Mouse (Mus musculus) hindbrain, postnatal 0 days (tissue): ENCODE data around the gene Cage1. TPM values are rescaled to one million over a fixed set of nuclear protein-coding genes. Genes with fewer than 3 reads are reported as not detected.

Experiments used
- ATAC-seq: fragments of 200-750 bp; cut with Nextera tagmentation; 2 replicates; pipeline ENCODE4 v1.8.0; 2017; ENCODE audit warnings: mild to moderate bottlenecking, moderate TSS enrichment, moderate library complexity
- DNase-seq: peaks from one replicate; pipeline ENCODE4 v3.0.0-alpha.2; 2015; ENCODE audit warnings: low spot score
- H3K27ac ChIP-seq: fragments of 300-500 bp; sonication (generic); 2 replicates; pipeline ENCODE4 v1.5.1; 2014; ENCODE audit warnings: mild to moderate bottlenecking
- H3K27me3 ChIP-seq: fragments of 300-500 bp; sonication (generic); 2 replicates; pipeline ENCODE4 v1.6.1; 2014; ENCODE audit warnings: low read length, mixed read lengths; ENCODE audit not compliant: insufficient read depth
- H3K36me3 ChIP-seq: fragments of 300-500 bp; sonication (generic); 2 replicates; pipeline ENCODE4 v1.6.1; 2014; ENCODE audit warnings: low read length, mixed read lengths; ENCODE audit not compliant: insufficient read depth
- H3K4me1 ChIP-seq: fragments of 300-500 bp; sonication (generic); 2 replicates; pipeline ENCODE4 v1.6.1; 2014; ENCODE audit warnings: antibody characterized with exemption, low read length, mixed read lengths; ENCODE audit not compliant: insufficient read depth
- H3K4me2 ChIP-seq: fragments of 300-500 bp; sonication (generic); 2 replicates; pipeline ENCODE4 v1.6.1; 2014; ENCODE audit warnings: low read depth, mild to moderate bottlenecking, low read length, moderate library complexity, mixed read lengths
- H3K4me3 ChIP-seq: fragments of 300-500 bp; sonication (generic); 2 replicates; pipeline ENCODE4 v1.5.1; 2014; ENCODE audit warnings: low read length
- H3K9ac ChIP-seq: fragments of 300-500 bp; sonication (generic); replicated peaks from 2 replicates; pipeline ENCODE4 v1.6.1; 2014; ENCODE audit warnings: mild to moderate bottlenecking, low read length, moderate library complexity, mixed read lengths
- H3K9me3 ChIP-seq: fragments of 300-500 bp; sonication (generic); 2 replicates; pipeline ENCODE4 v1.6.1; 2016; ENCODE audit warnings: low read length, mixed read lengths
- CTCF ChIP-seq: IDR thresholded peaks from 2 replicates; pipeline ENCODE4 v1.5.1; 2016; ENCODE audit warnings: antibody characterized with exemption, control low read depth, low read depth
- WGBS: fragments of 180-500 bp; shearing (Covaris S2); extraction: QIAGEN DNeasy Blood & Tissue Kit; methylation state at CpG from one replicate; pipeline ENCODE4 v1.1.7; 2014; 5-methylcytosine and 5-hydroxymethylcytosine counted together
- polyA plus RNA-seq: library from polyadenylated mRNA; unstranded; fragments of >200 nt; fragmentation: Nextera tagmentation; extraction: Ambion mirVana; gene quantifications from 2 replicates; pipeline ENCODE4 v1.2.1, GENCODE M21; 2015
- total RNA-seq: library from RNA; depleted of rRNA; stranded (reverse); fragments of >200 nt; gene quantifications from 2 replicates; pipeline ENCODE4 v1.2.3, GENCODE M21; 2014; rRNA removed

The Cage1 gene
- total RNA-seq (2.0 and 3.5 TPM in 2 replicates), polyA plus RNA-seq (3.3 and 3.4 TPM in 2 replicates)

DNA sequence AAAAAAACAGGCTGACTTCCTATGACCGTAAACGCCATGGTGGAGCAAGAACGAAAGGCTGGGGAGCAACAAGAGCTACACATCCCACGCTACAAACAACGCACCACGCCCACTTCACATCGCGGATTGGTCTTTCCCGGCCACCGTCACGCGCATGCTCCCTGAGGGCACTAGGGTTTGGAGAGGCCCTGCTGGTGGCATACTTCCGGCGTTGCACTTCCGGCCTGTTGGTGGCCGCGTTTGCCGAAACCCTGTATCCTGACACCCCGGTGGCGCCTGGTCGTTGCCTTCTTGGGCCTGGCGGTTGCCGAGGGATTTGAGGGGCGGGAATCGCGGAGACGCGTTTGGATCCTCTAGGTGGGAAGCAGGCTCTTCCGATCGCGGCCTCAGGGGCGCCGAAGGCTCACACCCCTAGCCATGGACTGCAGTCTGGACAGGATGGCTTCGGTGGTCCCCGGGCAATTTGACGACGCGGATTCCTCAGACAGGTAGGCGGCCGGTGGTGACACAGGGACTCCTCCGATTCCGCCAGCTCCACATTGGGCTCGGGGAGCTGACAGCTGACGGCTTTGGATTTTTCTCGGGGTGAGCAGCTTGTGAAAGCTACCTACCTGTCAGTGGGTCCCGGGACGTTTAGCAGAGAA lies at the start of gene Cage1:
TSS of gene Cage1 (minus strand) at position 26 of the 644 bp plus-strand sequence.
- WGBS: under 1% methylated on average over 47 of the region's 47 CpGs
- DNase-seq (peak; percentile 98), ATAC-seq (peak; percentile 98)
- Histone ChIP-seq H3K4me3 (peak within 1 kb of the TSS; percentile 61), H3K36me3 (peaks cover 17% of the 10 kb centered on the region), H3K4me2 (peak within 1 kb of the TSS; percentile 71), H3K4me1 (peaks cover 13% of the 10 kb centered on the region; the same call in 1 of the 2 replicates), H3K27me3 (no peaks in the 10 kb centered on the region), H3K9me3 (no peaks in the 10 kb centered on the region), H3K27ac (peak within 1 kb of the TSS; percentile 83), H3K9ac (peak within 1 kb of the TSS; percentile 74)
- TF ChIP-seq CTCF: peak; percentile 67

DNA sequence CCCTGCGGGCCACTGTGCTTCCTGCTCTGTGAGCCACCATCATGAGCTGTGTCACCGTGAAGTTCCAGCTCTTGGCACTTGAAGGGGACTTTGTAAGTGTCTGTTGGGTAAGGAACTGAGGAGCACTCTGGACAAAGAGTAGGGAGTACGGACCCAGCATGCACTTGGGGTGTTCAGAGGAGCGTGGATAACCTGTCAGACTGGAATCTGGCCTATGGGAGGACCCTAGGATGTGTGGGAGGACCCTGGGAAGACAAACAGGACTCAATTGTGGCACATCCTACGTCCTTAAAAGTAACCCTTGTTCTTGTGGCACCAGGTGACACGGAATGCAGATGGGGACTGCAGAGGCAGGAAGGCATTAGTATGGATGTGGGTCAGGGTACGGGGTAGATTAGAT lies 44.3 kb upstream of the Cage1 start:
- no peaks in the 10 kb centered on the region for H3K27me3 ChIP-seq
- no peak overlapping the region for H3K27ac ChIP-seq
- no peak overlapping the region for H3K9ac ChIP-seq
- no peak for TF ChIP-seq CTCF
- H3K4me3 ChIP-seq: no peak overlapping the region
- no peaks in the 10 kb centered on the region for H3K9me3 ChIP-seq
- WGBS: 77% methylated on average over 7 of the region's 7 CpGs
- DNase-seq: no peak
- no peaks in the 10 kb centered on the region for H3K36me3 ChIP-seq
- no peak for ATAC-seq
- H3K4me1 ChIP-seq: no peaks in the 10 kb centered on the region
- no peak overlapping the region for H3K4me2 ChIP-seq

DNA sequence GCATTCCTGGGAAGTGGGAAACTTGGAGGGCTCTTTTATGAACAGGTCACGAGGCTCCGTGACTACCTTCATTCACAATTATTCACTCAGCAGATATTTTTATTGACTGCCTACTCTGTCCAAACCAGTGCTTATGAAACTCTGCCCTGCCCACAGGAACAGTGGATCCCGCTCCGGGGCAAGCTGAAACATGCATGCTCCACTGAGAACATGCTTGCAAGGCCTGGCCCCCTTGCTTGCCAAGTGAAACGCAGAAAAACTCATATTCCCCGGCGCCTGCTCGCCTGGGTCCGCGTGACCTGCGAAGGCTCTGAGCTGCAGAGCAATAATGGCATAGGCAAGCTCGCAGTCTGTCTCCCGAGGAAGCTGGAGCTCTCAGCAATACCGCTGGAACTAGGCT lies 43.9 kb upstream of the Cage1 start:
- DNase-seq: no peak
- no peak overlapping the region for H3K4me2 ChIP-seq
- H3K9me3 ChIP-seq: no peaks in the 10 kb centered on the region
- 84% methylated on average over 14 of the region's 14 CpGs for WGBS
- no peak overlapping the region for H3K9ac ChIP-seq
- no peaks in the 10 kb centered on the region for H3K4me1 ChIP-seq
- no peak for TF ChIP-seq CTCF
- no peak overlapping the region for H3K4me3 ChIP-seq
- H3K27me3 ChIP-seq: no peaks in the 10 kb centered on the region
- H3K27ac ChIP-seq: no peak overlapping the region
- no peaks in the 10 kb centered on the region for H3K36me3 ChIP-seq
- no peak for ATAC-seq

DNA sequence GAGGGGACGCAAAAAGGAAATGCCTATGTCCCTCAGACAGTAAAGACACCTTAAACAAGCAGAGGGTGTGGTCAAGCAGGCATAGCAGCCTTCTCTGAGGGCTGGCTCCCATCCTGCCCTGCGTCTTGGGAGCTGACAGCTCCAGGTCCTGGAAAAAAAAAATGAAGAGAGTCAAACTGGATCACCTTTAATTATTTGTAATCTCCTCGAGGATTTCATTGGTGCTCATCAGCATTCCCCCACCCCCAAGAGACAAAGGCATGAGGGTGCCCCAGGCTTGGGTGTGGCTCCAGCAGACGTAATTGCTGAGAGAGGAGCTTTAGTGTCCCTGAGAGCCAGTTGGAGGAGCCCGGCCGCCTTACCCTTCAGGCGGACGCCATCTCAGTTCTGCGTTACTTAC lies 43.1 kb upstream of the Cage1 start:
- Histone ChIP-seq H3K9ac (no peak overlapping the region), H3K27ac (no peak overlapping the region), H3K4me3 (no peak overlapping the region), H3K4me2 (no peak overlapping the region), H3K27me3 (no peaks in the 10 kb centered on the region), H3K9me3 (no peaks in the 10 kb centered on the region), H3K36me3 (no peaks in the 10 kb centered on the region), H3K4me1 (no peaks in the 10 kb centered on the region)
- no peak for TF ChIP-seq CTCF
- ATAC-seq (no peak), DNase-seq (no peak)
- 58% methylated on average over 9 of the region's 9 CpGs for WGBS

DNA sequence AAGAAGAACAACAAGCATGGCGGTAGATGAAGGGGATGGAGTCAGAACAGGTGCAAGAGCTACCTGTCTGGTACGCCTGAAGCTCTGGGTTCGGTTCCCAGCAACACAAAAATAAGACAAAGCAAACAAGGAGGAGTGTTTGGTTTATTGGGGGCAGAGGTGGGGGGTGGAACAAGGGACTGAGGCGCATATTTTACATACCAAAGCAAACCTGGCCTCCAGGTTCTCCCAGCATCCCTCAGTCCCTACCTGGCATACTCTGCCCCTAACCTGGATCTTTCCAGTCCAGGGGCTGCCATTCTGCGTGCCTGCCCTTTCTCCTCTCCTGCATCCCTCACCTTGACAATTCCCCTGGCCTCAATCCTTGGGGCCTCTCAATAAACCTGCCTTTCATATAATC lies 42.5 kb upstream of the Cage1 start:
- 72% methylated on average over 5 of the region's 5 CpGs for WGBS
- Histone ChIP-seq H3K4me1 (no peaks in the 10 kb centered on the region), H3K9ac (no peak overlapping the region), H3K27me3 (no peaks in the 10 kb centered on the region), H3K4me3 (no peak overlapping the region), H3K9me3 (no peaks in the 10 kb centered on the region), H3K4me2 (no peak overlapping the region), H3K27ac (no peak overlapping the region), H3K36me3 (no peaks in the 10 kb centered on the region)
- ATAC-seq (no peak), DNase-seq (no peak)
- TF ChIP-seq CTCF: no peak

DNA sequence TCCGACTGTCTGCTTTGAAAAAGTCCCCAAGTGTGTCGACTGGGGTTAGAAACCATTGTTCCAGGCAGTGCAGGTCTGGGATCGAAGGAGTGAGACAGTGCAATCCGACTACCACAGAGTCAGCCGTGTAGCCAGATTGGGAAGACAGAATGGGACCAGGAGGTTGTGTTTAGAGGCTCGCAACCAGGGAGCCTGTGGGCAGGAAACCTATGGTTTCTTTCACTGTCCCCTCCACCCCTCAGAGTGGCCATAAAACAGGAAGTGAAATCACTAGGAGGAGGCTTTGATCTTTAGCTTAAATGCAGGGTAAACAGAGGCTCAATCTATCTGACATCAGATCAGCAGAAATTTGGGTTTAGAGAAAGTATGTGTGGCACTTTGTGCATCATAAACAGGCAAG lies 42.0 kb upstream of the Cage1 start:
- whole genome bisulfite sequencing: 52% methylated on average over 6 of the region's 6 CpGs
- ATAC-seq (no peak), DNase-seq (no peak)
- Histone ChIP-seq H3K9ac (no peak overlapping the region), H3K4me3 (no peak overlapping the region), H3K9me3 (no peaks in the 10 kb centered on the region), H3K27ac (no peak overlapping the region), H3K4me2 (no peak overlapping the region), H3K4me1 (no peaks in the 10 kb centered on the region), H3K36me3 (no peaks in the 10 kb centered on the region), H3K27me3 (no peaks in the 10 kb centered on the region)
- no peak for TF ChIP-seq CTCF

DNA sequence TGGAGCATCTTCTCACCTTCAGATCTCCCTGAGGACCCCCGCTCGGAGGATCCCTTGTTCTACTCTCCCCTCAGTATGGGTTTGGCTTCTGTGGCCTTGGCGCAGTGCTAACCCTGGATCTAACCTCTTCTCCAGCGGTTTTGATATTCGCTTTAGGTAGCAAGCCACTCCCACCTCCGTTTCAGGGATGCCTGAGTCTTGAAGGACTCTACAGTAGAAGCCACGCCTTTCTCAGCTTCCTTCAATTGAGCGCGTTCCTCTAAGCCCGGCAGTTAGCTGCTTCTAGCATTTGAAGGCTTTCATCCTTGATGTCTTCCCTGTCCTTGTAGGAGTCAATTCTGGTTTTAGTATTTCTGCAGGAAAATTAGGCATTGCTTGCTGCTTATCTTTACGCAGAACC lies 40.2 kb upstream of the Cage1 start:
- 29% methylated on average over 11 of the region's 11 CpGs for WGBS
- Histone ChIP-seq H3K9me3 (no peaks in the 10 kb centered on the region), H3K9ac (no peak overlapping the region), H3K4me3 (no peak overlapping the region), H3K27me3 (no peaks in the 10 kb centered on the region), H3K4me1 (no peaks in the 10 kb centered on the region), H3K4me2 (no peak overlapping the region), H3K27ac (no peak overlapping the region), H3K36me3 (no peaks in the 10 kb centered on the region)
- no peak for ATAC-seq
- TF ChIP-seq CTCF: no peak
- peak; percentile 1 for DNase-seq
